Mouse (Mus musculus): ENCODE measurements around the gene Ccnd1.

DNA sequence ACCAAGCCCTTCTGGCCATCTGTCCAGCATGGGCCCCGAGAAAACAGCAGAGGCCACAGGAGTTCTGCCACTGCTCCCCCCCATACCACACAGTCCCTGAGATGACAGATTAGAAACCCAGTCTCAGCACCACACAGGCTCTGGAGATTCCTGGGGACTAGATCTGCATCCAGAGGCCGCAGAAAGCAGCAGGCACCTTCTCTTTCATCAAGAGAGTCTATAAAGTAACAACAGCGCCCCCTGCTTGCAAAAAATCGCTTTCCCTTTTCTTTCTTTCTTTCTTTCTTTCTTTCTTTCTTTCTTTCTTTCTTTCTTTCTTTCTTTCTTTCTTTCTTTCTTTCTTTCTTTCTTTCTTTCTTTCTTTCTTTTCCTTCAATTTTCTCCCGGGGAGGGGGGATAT, 45.5 kb downstream of the Ccnd1 start:
- no peak for TF ChIP-seq CTCF (IDR thresholded peaks at IDR 0.05; ENCODE audit: insufficient read depth, low read depth, low read length)
- TF ChIP-seq POLR2A (IDR thresholded peaks at IDR 0.05; ENCODE audit: insufficient read depth, low read depth, low read length), result no peak

All from olfactory bulb, adult 2 months (tissue).